Mouse (Mus musculus) lung, postnatal 0 days (tissue): Measurements from ENCODE around the gene Ifna11. TPM values are rescaled to one million over a fixed set of nuclear protein-coding genes. Genes with fewer than 3 reads are reported as not detected.

ENCODE experiments used
- ATAC-seq: fragments of 200-750 bp; cut with Nextera tagmentation; 2 replicates; pipeline ENCODE4 v1.8.0; 2017; ENCODE audit warnings: moderate library complexity
- DNase-seq: peaks from one replicate; pipeline ENCODE4 v3.0.0-alpha.2; 2016; ENCODE audit warnings: low spot score
- H3K27ac ChIP-seq: fragments of 300-500 bp; sonication (generic); 2 replicates; pipeline ENCODE4 v1.5.1; 2014; ENCODE audit warnings: antibody characterized with exemption, mild to moderate bottlenecking, low read length, mixed read lengths
- H3K27me3 ChIP-seq: fragments of 300-500 bp; sonication (generic); replicated peaks from 2 replicates; pipeline ENCODE4 v1.6.1; 2014; ENCODE audit warnings: low read length, mixed read lengths; ENCODE audit not compliant: insufficient read depth
- H3K36me3 ChIP-seq: fragments of 300-500 bp; sonication (generic); 2 replicates; pipeline ENCODE4 v1.6.1; 2014; ENCODE audit warnings: low read length, mixed read lengths; ENCODE audit not compliant: insufficient read depth
- H3K4me1 ChIP-seq: fragments of 300-500 bp; sonication (generic); 2 replicates; pipeline ENCODE4 v1.6.1; 2014; ENCODE audit warnings: antibody characterized with exemption, low read depth, low read length, mixed read lengths; ENCODE audit not compliant: insufficient read depth
- H3K4me2 ChIP-seq: fragments of 300-500 bp; sonication (generic); replicated peaks from 2 replicates; pipeline ENCODE4 v1.6.1; 2014; ENCODE audit warnings: low read depth, mild to moderate bottlenecking, low read length, moderate library complexity, mixed read lengths
- H3K4me3 ChIP-seq: fragments of 300-500 bp; sonication (generic); 2 replicates; pipeline ENCODE4 v1.5.1; 2014; ENCODE audit warnings: low read depth, low read length
- H3K9ac ChIP-seq: fragments of 300-500 bp; sonication (generic); replicated peaks from 2 replicates; pipeline ENCODE4 v1.6.1; 2014; ENCODE audit warnings: low read depth, mild to moderate bottlenecking
- H3K9me3 ChIP-seq: fragments of 300-500 bp; sonication (generic); 2 replicates; pipeline ENCODE4 v1.6.1; 2016; ENCODE audit warnings: low read length, mixed read lengths
- CTCF ChIP-seq: IDR thresholded peaks from 2 replicates; pipeline ENCODE4 v1.5.1; 2016; ENCODE audit warnings: antibody characterized with exemption, mild to moderate bottlenecking
- EP300 ChIP-seq: IDR thresholded peaks from 2 replicates; pipeline ENCODE4 v1.6.1; 2016; ENCODE audit warnings: antibody characterized with exemption, mild to moderate bottlenecking, control low read depth
- WGBS: fragments of 180-500 bp; shearing (Covaris S2); extraction: QIAGEN DNeasy Blood & Tissue Kit; methylation state at CpG from one replicate; pipeline ENCODE4 v1.1.7; 2014; 5-methylcytosine and 5-hydroxymethylcytosine counted together
- polyA plus RNA-seq: library from polyadenylated mRNA; unstranded; fragments of >200 nt; fragmentation: Nextera tagmentation; extraction: Ambion mirVana; gene quantifications from 2 replicates; pipeline ENCODE4 v1.2.1, GENCODE M21; 2015

Ifna11 gene
- polyA plus RNA-seq, 1 experiment from 2014 or later: not detected

DNA sequence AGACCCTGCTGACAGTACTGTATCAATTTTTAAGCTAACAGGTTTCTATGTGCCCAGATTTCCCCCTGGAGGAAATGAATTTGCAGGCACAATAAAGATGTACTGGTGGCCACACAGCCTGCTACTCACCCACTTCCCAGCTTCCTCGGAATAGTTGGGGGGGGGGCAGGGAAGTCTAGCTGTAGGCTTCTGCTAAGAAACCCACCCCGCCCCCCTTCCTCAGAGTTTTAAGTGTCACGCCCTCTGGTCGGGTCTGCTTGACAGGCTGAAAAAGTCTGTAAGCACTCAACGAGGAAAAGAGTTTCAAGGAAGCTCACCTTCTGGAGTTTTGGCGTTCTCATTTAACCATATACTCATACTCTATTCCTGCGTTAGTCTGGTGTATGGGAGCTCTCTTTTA lies 43.5 kb downstream of the Ifna11 start:
- ATAC-seq (no peak), DNase-seq (no peak)
- TF ChIP-seq EP300 (no peak), CTCF (no peak)
- Histone ChIP-seq H3K4me3 (no peak overlapping the region), H3K4me2 (no peak overlapping the region), H3K4me1 (no peaks in the 10 kb centered on the region), H3K9ac (no peak overlapping the region), H3K27ac (no peak overlapping the region), H3K36me3 (no peaks in the 10 kb centered on the region), H3K27me3 (peaks cover 5% of the 10 kb centered on the region; the same call in 1 of the 2 replicates), H3K9me3 (no peaks in the 10 kb centered on the region)
- WGBS: 7% methylated on average over 7 of the region's 7 CpGs

GRCm38 (mm10) chr4:88864599-88864998 lies 44.8 kb downstream of the Ifna11 start:
- Histone ChIP-seq H3K9me3 (no peaks in the 10 kb centered on the region), H3K36me3 (no peaks in the 10 kb centered on the region), H3K27me3 (peaks cover 5% of the 10 kb centered on the region; the same call in 1 of the 2 replicates), H3K4me1 (no peaks in the 10 kb centered on the region), H3K4me2 (no peak overlapping the region), H3K4me3 (no peak overlapping the region), H3K9ac (no peak overlapping the region), H3K27ac (no peak overlapping the region)
- WGBS: 50% methylated on average over 9 of the region's 9 CpGs
- ATAC-seq (no peak), DNase-seq (no peak)
- no peak for TF ChIP-seq CTCF
- no peak for TF ChIP-seq EP300

DNA sequence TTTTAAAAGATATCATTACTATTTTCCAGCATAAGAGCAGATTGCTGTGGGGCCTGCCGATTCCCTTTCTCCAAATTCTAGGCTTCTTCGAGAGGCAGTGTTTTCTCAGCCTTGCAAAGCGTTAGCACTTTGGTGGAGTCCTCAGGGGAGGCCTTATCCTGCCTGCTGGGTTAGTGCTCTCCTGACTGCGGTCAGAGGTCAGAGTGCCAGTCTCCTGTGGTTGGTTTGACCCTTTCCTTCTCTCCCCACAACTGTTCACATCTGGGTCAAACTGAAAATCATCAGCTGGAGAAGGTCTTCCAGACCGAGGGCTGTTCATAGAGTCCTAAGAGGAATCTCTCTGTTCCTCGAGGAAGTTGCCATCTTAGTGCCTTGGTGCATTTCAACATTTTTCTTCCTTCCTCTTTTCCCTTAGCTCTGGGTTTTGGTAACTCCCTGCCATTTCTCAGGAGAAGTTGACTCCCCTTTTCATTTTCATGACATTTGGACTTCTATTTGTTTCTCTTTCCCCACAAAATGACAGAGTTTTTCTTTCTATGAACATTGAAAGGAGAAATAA lies 45.3 kb downstream of the Ifna11 start:
- H3K27me3 ChIP-seq: peaks cover 5% of the 10 kb centered on the region; the same call in 1 of the 2 replicates
- 42% methylated on average over 6 of the region's 6 CpGs for WGBS
- peak; percentile 28 for DNase-seq
- H3K4me2 ChIP-seq: no peak overlapping the region
- no peaks in the 10 kb centered on the region for H3K4me1 ChIP-seq
- H3K4me3 ChIP-seq: no peak overlapping the region
- no peak overlapping the region for H3K27ac ChIP-seq
- ATAC-seq: no peak
- TF ChIP-seq CTCF (no peak), EP300 (no peak)
- H3K9ac ChIP-seq: no peak overlapping the region
- H3K9me3 ChIP-seq: no peaks in the 10 kb centered on the region
- H3K36me3 ChIP-seq: no peaks in the 10 kb centered on the region

- ATAC-seq: peak; percentile 82
Measured at GRCm38 (mm10) chr4:88867366-88867925, 47.7 kb downstream of the Ifna11 start.

DNA sequence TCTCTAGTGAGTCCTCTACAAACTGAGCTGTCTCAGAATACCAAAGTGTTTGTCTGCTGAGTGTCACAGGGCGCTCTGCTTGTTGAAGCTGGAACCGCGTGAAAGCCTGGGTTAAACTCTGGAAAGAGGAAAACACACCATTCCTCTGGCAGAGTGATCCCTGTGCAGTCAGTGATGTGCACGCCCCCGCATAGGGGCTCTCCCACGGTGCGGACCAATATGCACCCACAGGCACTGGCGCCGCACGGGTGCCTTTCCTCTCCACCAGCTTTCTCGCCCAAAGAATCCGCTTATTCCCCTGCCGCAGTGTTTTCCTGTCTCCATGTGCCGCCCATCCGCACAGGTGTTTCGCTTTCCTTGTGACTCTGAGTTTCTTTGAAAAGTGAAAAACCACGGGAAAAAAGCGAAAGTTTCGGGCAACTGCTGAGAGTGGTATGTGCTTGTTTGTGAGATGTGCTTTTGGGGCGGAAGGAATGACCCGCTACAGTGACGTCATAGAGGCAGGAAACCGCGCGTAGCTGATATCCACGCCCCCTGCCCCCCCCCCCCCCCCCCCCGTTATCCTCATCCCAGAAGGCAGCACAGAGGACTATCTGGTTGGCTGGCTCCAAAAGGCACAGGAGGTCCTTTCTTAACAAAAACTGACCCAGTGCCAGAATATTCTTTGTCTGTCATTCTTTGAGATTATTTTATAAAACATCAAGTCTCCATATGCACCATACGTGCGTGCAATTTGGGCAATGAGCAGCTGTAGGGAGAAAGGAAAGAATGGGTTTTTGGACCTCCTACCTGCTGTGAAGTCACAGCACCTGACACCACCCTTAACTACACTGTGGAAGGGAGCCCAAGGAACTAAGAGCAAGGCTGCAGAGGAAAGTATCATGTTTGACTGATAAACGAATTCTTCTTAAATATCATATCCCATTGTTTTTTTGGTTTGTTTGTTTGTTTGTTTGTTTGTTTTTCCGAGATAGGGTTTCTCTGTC lies 48.5 kb downstream of the Ifna11 start:
- Histone ChIP-seq H3K4me2 (peak overlapping the region; percentile 63), H3K36me3 (no peaks in the 10 kb centered on the region), H3K4me3 (peak overlapping the region; percentile 42), H3K4me1 (no peaks in the 10 kb centered on the region), H3K9ac (0 out of 2 replicates have a peak overlapping the region, but pooled peaks have one; percentile 2), H3K9me3 (no peaks in the 10 kb centered on the region), H3K27ac (no peak overlapping the region), H3K27me3 (peaks cover 5% of the 10 kb centered on the region; the same call in 1 of the 2 replicates)
- TF ChIP-seq EP300: no peak
- no peak for TF ChIP-seq CTCF
- 4% methylated on average over 31 of the region's 31 CpGs for WGBS
- ATAC-seq (peak; percentile 69), DNase-seq (peak; percentile 71)

More at GRCm38 (mm10) chr4:88867366-88867925, 47.7 kb downstream of the Ifna11 start:
- Histone ChIP-seq H3K4me3 (peak overlapping the region; percentile 42), H3K27me3 (peaks cover 5% of the 10 kb centered on the region; the same call in 1 of the 2 replicates), H3K4me1 (no peaks in the 10 kb centered on the region), H3K9ac (no peak overlapping the region), H3K9me3 (no peaks in the 10 kb centered on the region), H3K4me2 (peak overlapping the region; percentile 63), H3K36me3 (no peaks in the 10 kb centered on the region), H3K27ac (no peak overlapping the region)
- TF ChIP-seq EP300 (no peak), CTCF (peak; percentile 95)
- DNase-seq: peak; percentile 82
- WGBS: under 1% methylated on average over 8 of the region's 8 CpGs

Other genes starting within 250 kb of the Ifna11 start
- gene Ifna14, start 248.2 kb upstream of the Ifna11 start, polyA plus RNA-seq: not detected in 2 replicates
- gene Ifna9, start 227.6 kb upstream of the Ifna11 start, polyA plus RNA-seq: not detected in 2 replicates
- not detected in 2 replicates for gene Ifna12, start 216.6 kb upstream of the Ifna11 start, polyA plus RNA-seq
- not detected in 2 replicates for gene C87499, start 185.5 kb upstream of the Ifna11 start, polyA plus RNA-seq
- gene Ifna13, start 175.5 kb upstream of the Ifna11 start, polyA plus RNA-seq: not detected in 2 replicates
- not detected in 2 replicates for gene Ifna16, start 143.0 kb upstream of the Ifna11 start, polyA plus RNA-seq
- gene Ifna2, start 136.0 kb upstream of the Ifna11 start, polyA plus RNA-seq: not detected in 2 replicates
- gene Ifnab, start 128.6 kb upstream of the Ifna11 start, polyA plus RNA-seq: not detected in 2 replicates
- 0.19 TPM in 1 of 2 replicates, not detected in the other for gene Gm26566, start 98.2 kb upstream of the Ifna11 start, polyA plus RNA-seq
- 54.1 and 59.7 TPM in 2 replicates for gene Klhl9, start 97.5 kb upstream of the Ifna11 start, polyA plus RNA-seq
- not detected in 2 replicates for gene Gm13271, start 65.1 kb upstream of the Ifna11 start, polyA plus RNA-seq
- gene Gm13283, start 59.8 kb upstream of the Ifna11 start, polyA plus RNA-seq: 0.38 and 0.44 TPM in 2 replicates
- gene Gm13290, start 46.1 kb upstream of the Ifna11 start, polyA plus RNA-seq: 0.40 TPM in 1 of 2 replicates, not detected in the other
- gene Gm13289, start 43.0 kb upstream of the Ifna11 start, polyA plus RNA-seq: not detected in 2 replicates
- gene Gm13272, start 40.1 kb upstream of the Ifna11 start, polyA plus RNA-seq: not detected in 2 replicates
- gene Ifnz, start 37.8 kb upstream of the Ifna11 start, polyA plus RNA-seq: 0.26 and 0.61 TPM in 2 replicates
- gene Gm13276, start 34.2 kb upstream of the Ifna11 start, polyA plus RNA-seq: 0.30 TPM in 1 of 2 replicates, not detected in the other
- not detected in 2 replicates for gene Gm13277, start 31.3 kb upstream of the Ifna11 start, polyA plus RNA-seq
- not detected in 2 replicates for gene Gm13278, start 28.4 kb upstream of the Ifna11 start, polyA plus RNA-seq
- gene Gm13275, start 25.5 kb upstream of the Ifna11 start, polyA plus RNA-seq: not detected in 2 replicates
- not detected in 2 replicates for gene Gm13279, start 22.6 kb upstream of the Ifna11 start, polyA plus RNA-seq
- gene Gm13285, start 20.3 kb upstream of the Ifna11 start, polyA plus RNA-seq: 1.8 and 2.4 TPM in 2 replicates
- gene Gm13287, start 16.7 kb upstream of the Ifna11 start, polyA plus RNA-seq: not detected in 2 replicates
- gene Gm13288, start 14.4 kb upstream of the Ifna11 start, polyA plus RNA-seq: 0.05 TPM in 1 of 2 replicates, not detected in the other
- not detected in 2 replicates for gene Ifna7, start 3.7 kb upstream of the Ifna11 start, polyA plus RNA-seq
- gene Ifna6, start 7.5 kb downstream of the Ifna11 start, polyA plus RNA-seq: not detected in 2 replicates
- not detected in 2 replicates for gene Ifna5, start 15.6 kb downstream of the Ifna11 start, polyA plus RNA-seq
- gene Ifna4, start 21.9 kb downstream of the Ifna11 start, polyA plus RNA-seq: not detected in 2 replicates
- not detected in 2 replicates for gene Ifna1, start 30.1 kb downstream of the Ifna11 start, polyA plus RNA-seq
- gene Ifne, start 60.2 kb downstream of the Ifna11 start, polyA plus RNA-seq: not detected in 2 replicates